Mouse (Mus musculus) testis, adult 2 months (tissue): ENCODE measurements at regions not wholly inside any gene's neighbourhood (a gene's known extent, or its start where the extent isn't known, plus 50 kb on each side); places are given as distances from the start of the nearest gene placed in this dataset.

Experiments
- H3K27ac ChIP-seq: fragments of 200-500 bp; 2 replicates; pipeline ENCODE4 v1.5.1; 2012; ENCODE audit warnings: low read depth, low read length; ENCODE audit not compliant: control insufficient read depth, insufficient read depth
- H3K27me3 ChIP-seq: fragments of 200-500 bp; 2 replicates; pipeline ENCODE4 v1.6.1; 2012; ENCODE audit warnings: mild to moderate bottlenecking, low read length, moderate library complexity; ENCODE audit not compliant: control insufficient read depth, insufficient read depth
- H3K36me3 ChIP-seq: fragments of 200-500 bp; 2 replicates; pipeline ENCODE4 v1.6.1; 2012; ENCODE audit warnings: mild to moderate bottlenecking, low read length; ENCODE audit not compliant: control insufficient read depth, insufficient read depth
- H3K4me1 ChIP-seq: fragments of 200-500 bp; 2 replicates; pipeline ENCODE4 v1.6.1; 2012; ENCODE audit warnings: low read length; ENCODE audit not compliant: control insufficient read depth, insufficient read depth
- H3K4me3 ChIP-seq: fragments of 200-500 bp; 2 replicates; pipeline ENCODE4 v1.5.1; 2012; ENCODE audit warnings: low read depth, mild to moderate bottlenecking, low read length, moderate library complexity, mixed read lengths; ENCODE audit not compliant: control insufficient read depth
- CTCF ChIP-seq: fragments of 200-500 bp; IDR thresholded peaks from 2 replicates; pipeline ENCODE4 v1.5.1; 2012; ENCODE audit warnings: low read depth, mild to moderate bottlenecking, inconsistent platforms, low read length, moderate library complexity; ENCODE audit not compliant: control insufficient read depth, insufficient read depth, insufficient replicate concordance
- POLR2A ChIP-seq: fragments of 200-500 bp; IDR thresholded peaks from 2 replicates; pipeline ENCODE4 v1.6.1; 2012; ENCODE audit warnings: low read depth, mild to moderate bottlenecking, inconsistent platforms, low read length, moderate library complexity; ENCODE audit not compliant: control insufficient read depth

DNA sequence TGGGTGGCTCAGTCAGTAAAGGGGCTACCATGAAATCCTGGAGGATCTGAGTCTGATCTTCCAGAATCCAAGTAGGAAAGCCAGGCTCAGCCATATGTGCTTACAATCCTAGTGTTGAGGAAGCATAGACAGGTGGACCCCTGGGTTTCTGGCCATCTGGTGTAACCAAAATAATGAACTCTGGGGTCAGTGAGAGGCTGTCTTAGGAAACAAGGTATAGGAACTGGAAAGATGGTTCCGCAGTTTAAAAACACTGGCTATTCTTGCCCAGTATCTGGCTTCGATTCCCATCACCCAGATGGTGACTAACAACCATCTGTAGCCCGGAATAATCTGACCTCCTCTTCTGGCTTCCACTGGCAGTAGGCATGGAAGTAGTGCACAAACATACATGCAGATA, 591.6 kb downstream of the Insc start:
- Histone ChIP-seq H3K27me3 (no peaks in the 10 kb centered on the region), H3K4me1 (no peaks in the 10 kb centered on the region), H3K36me3 (no peaks in the 10 kb centered on the region), H3K27ac (no peak overlapping the region), H3K4me3 (no peak overlapping the region)
- no peak for TF ChIP-seq CTCF
- TF ChIP-seq POLR2A, result no peak

DNA sequence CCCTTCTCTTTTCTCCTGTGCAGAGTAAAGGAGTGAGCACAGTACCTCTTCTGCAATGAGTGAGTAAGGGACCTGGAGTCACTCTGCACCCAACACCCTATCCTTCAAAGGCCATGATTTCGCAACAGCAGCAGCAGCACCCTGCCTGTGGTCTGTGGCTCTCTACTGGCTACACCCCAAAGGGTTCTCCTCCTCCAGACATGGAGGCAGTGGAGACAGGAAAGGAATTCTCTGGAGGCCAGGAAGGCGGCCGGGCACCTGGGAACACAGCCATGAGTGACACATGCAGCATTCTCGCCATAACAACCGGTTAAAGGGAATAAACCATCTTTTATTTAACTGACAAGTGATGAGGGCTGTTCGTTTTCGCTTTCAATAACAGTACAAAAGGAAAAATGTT, 596.7 kb downstream of the Insc start:
- no peaks in the 10 kb centered on the region for H3K27me3 ChIP-seq
- TF ChIP-seq POLR2A, result no peak
- no peak for TF ChIP-seq CTCF
- H3K36me3 ChIP-seq, result no peaks in the 10 kb centered on the region
- H3K4me1 ChIP-seq, result no peaks in the 10 kb centered on the region
- H3K27ac ChIP-seq, result no peak overlapping the region
- H3K4me3 ChIP-seq, result no peak overlapping the region

DNA sequence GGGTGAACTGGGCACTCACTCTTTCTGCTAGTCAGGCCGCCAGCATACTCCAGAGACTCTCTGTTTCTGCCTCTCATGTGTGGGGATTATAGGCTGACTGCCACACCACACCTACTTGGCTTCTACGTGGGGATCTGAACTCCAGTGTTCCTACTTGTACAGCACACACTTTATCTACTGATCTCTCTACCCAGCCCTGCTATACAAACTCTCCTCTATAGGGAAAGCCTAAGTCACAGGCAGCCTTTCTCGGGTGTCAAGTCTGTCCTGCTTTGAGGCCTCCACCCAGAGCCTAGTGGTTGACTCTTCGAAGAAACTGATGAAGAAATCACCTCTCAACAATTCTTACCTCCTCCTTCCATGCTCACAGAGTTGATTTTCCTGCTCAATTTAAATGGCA, 597.5 kb downstream of the Insc start:
- no peaks in the 10 kb centered on the region for H3K27me3 ChIP-seq
- TF ChIP-seq CTCF (no peak), POLR2A (no peak)
- H3K27ac ChIP-seq, result no peak overlapping the region

DNA sequence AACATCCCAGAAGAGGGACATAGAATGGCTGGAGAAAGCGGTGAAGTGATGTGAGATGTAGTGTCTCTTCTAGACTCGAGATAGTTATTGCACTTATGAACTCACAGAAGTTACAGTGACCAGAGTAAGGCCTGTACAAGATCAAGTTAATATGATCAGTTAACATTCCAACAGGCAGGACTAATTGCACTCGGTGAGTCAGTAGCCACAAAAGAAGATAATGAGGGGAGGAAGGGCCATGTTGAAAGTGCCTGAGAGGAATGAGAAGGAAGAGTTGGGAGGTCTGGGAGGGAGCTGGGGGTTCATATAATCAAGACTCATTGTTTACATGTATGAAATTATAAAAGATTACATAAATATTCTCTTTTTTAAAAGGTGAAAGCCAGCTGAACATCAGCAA, 602.3 kb downstream of the Insc start:
- Histone ChIP-seq H3K4me1 (no peaks in the 10 kb centered on the region), H3K36me3 (no peaks in the 10 kb centered on the region), H3K4me3 (no peak overlapping the region), H3K27me3 (no peaks in the 10 kb centered on the region), H3K27ac (no peak overlapping the region)
- no peak for TF ChIP-seq CTCF
- TF ChIP-seq POLR2A, result no peak

More for the DNA sequence above, 597.5 kb downstream of the Insc start:
- Histone ChIP-seq H3K4me1 (no peaks in the 10 kb centered on the region), H3K36me3 (no peaks in the 10 kb centered on the region), H3K4me3 (no peak overlapping the region)

DNA sequence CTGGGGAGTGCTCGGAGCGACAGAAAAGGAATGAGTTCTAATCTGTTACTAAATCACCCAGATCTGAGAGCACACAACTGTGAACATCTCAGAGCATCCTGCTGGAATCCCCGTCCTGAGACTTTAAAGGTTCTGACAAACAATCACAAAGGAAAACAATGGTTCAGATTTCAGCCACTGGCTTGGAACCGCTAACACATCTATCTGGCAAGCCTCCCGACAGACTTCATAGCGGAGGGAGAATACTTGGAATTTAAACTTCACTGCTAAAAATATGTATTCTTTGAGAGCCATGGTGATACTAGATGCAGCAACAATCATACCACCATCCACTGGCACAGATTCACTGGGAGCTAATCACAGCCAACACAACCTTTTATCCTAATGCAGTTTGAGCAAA, 615.2 kb downstream of the Insc start:
- Histone ChIP-seq H3K27ac (no peak overlapping the region), H3K4me3 (no peak overlapping the region), H3K4me1 (no peaks in the 10 kb centered on the region), H3K27me3 (no peaks in the 10 kb centered on the region), H3K36me3 (no peaks in the 10 kb centered on the region)
- no peak for TF ChIP-seq CTCF
- no peak for TF ChIP-seq POLR2A

DNA sequence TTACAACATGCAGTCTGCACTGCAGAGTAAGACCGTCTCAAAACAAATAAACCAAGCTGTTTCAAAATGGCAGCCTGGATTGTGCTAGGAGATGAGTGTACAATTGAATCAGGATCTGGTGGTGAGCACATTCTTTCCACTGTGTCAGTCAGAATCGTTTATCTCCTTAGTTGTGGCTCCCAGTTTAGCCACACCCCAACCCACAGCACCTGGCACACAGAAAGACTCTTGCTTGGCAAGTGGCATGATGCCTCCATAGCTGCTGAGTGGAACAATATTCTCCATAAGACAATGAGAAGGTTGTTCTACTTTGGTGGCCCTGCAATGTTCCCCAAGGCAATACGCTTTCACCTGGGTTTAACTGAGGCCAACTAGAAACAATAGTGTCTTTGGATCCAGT, 616.6 kb downstream of the Insc start:
- no peak overlapping the region for H3K27ac ChIP-seq
- no peaks in the 10 kb centered on the region for H3K4me1 ChIP-seq
- no peaks in the 10 kb centered on the region for H3K27me3 ChIP-seq
- TF ChIP-seq CTCF (no peak), POLR2A (no peak)
- no peak overlapping the region for H3K4me3 ChIP-seq
- H3K36me3 ChIP-seq, result no peaks in the 10 kb centered on the region

DNA sequence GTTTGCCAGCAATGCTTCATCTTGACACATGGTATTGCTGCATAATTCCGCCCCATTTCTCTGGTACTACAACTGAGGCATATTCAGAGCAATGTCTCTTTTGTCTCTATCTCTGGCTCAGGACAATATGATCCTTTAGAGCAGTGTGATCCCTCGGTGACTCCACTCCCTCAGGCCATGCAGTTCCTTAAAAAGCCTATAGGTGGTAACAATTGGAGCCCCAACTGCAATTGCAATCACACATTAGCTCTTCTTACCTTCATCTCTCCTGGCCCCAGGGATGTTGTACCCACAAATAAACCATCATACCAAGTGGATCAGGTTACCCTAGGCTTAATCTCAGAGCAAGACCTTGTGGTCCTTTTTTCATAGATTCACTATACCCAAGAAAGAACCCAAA, 618.6 kb downstream of the Insc start:
- Histone ChIP-seq H3K27ac (no peak overlapping the region), H3K4me1 (no peaks in the 10 kb centered on the region), H3K36me3 (no peaks in the 10 kb centered on the region), H3K4me3 (no peak overlapping the region), H3K27me3 (no peaks in the 10 kb centered on the region)
- TF ChIP-seq CTCF (no peak), POLR2A (no peak)

DNA sequence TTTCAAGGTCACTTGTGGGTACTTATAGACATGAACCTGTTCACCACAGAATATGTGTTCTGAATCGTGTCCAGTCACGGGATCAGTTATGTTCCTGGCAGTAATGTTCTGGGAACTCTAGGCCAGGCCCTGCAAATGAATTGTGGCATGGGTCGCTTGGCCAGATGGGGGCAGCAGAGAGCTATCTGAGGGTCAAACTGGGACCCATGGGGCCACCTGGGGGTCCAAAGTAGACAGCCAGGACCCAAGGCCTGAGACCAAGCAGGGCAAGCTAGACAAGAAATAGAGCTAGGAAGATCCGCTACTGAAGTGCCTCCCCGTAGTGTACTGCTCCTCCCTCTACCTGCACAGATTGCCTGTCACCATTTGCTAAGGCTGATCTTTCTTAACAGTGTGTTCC, 623.4 kb downstream of the Insc start:
- Histone ChIP-seq H3K27ac (no peak overlapping the region), H3K27me3 (no peaks in the 10 kb centered on the region), H3K4me1 (no peaks in the 10 kb centered on the region), H3K36me3 (no peaks in the 10 kb centered on the region), H3K4me3 (no peak overlapping the region)
- peak; percentile 59; the same call in 1 of the 2 replicates for TF ChIP-seq CTCF
- TF ChIP-seq POLR2A, result no peak
